Mouse (Mus musculus): ENCODE measurements around the gene Samd8.

Gene Samd8

GRCm38 (mm10) chr14:21800641-21801040 is 50.3 kb downstream of the Samd8 start:
- DNase-seq (ENCODE audit: low spot score), result no peak

- no peak for DNase-seq (ENCODE audit: low spot score)
Observed at GRCm38 (mm10) chr14:21801624-21802023, 51.3 kb downstream of the Samd8 start.

- DNase-seq (ENCODE audit: low spot score), result no peak
Observed at GRCm38 (mm10) chr14:21802543-21803206, 52.3 kb downstream of the Samd8 start.

- DNase-seq (ENCODE audit: low spot score), result no peak
Observed at GRCm38 (mm10) chr14:21806203-21806602, 55.9 kb downstream of the Samd8 start.

- DNase-seq (ENCODE audit: low spot score), result no peak
Observed at GRCm38 (mm10) chr14:21806631-21807160, 56.4 kb downstream of the Samd8 start.

GRCm38 (mm10) chr14:21808208-21808922 is 58.0 kb downstream of the Samd8 start:
- DNase-seq (ENCODE audit: low spot score), result no peak

- DNase-seq (ENCODE audit: low spot score), result no peak
Observed at GRCm38 (mm10) chr14:21809418-21809817, 59.1 kb downstream of the Samd8 start.

- DNase-seq (ENCODE audit: low spot score), result no peak
Observed at GRCm38 (mm10) chr14:21811301-21811700, 61.0 kb downstream of the Samd8 start.

- no peak for DNase-seq (ENCODE audit: low spot score)
Observed at GRCm38 (mm10) chr14:21811744-21812393, 61.5 kb downstream of the Samd8 start.

GRCm38 (mm10) chr14:21812590-21813162 is 62.3 kb downstream of the Samd8 start:
- peak; percentile 86 for DNase-seq (ENCODE audit: low spot score)

- DNase-seq (ENCODE audit: low spot score), result no peak
Observed at GRCm38 (mm10) chr14:21813216-21813615, 62.9 kb downstream of the Samd8 start.

GRCm38 (mm10) chr14:21813847-21814246 is 63.5 kb downstream of the Samd8 start:
- DNase-seq (ENCODE audit: low spot score), result no peak

- DNase-seq (ENCODE audit: low spot score), result no peak
Observed at GRCm38 (mm10) chr14:21814606-21815005, 64.3 kb downstream of the Samd8 start.

GRCm38 (mm10) chr14:21816255-21816654 is 65.9 kb downstream of the Samd8 start:
- DNase-seq (ENCODE audit: low spot score), result no peak

- DNase-seq (ENCODE audit: low spot score), result no peak
Observed at GRCm38 (mm10) chr14:21817453-21817852, 67.1 kb downstream of the Samd8 start.

- DNase-seq (ENCODE audit: low spot score), result no peak
Observed at GRCm38 (mm10) chr14:21820880-21821505, 70.7 kb downstream of the Samd8 start.

- no peak for DNase-seq (ENCODE audit: low spot score)
Observed at GRCm38 (mm10) chr14:21822307-21822706, 72.0 kb downstream of the Samd8 start.

GRCm38 (mm10) chr14:21822795-21823374 is 72.6 kb downstream of the Samd8 start:
- DNase-seq (ENCODE audit: low spot score), result no peak

GRCm38 (mm10) chr14:21823897-21824296 is 73.6 kb downstream of the Samd8 start:
- no peak for DNase-seq (ENCODE audit: low spot score)

- DNase-seq (ENCODE audit: low spot score), result no peak
Observed at GRCm38 (mm10) chr14:21824938-21825337, 74.6 kb downstream of the Samd8 start, which contains the start of gene Vdac2. TSS of gene Vdac2 (plus strand) at chr14:21825238.

- DNase-seq (ENCODE audit: low spot score), result no peak
Observed at GRCm38 (mm10) chr14:21825786-21826491, 75.6 kb downstream of the Samd8 start.

Data from embryo, embryonic 10.5 days (tissue).